Mouse (Mus musculus) left cerebral cortex, adult 2 months (tissue): ENCODE measurements at regions not wholly inside any gene's neighbourhood (a gene's known extent, or its start where the extent isn't known, plus 50 kb on each side); places are given as distances from the start of the nearest gene placed in this dataset.

Experiments used
- DNase-seq, 2 experiments: peaks; one replicate each; pipeline ENCODE4 v3.0.0; 2021 to 2022; ENCODE audit warnings: low spot score in 2 of 2, mixed read lengths in 1 of 2; ENCODE audit errors: extremely low spot score in 1 of 2
- H3K27ac ChIP-seq: fragments of 200-600 bp; 2 replicates; pipeline ENCODE4 v1.8.1; 2022
- H3K4me3 ChIP-seq: fragments of 200-600 bp; 2 replicates; pipeline ENCODE4 v1.8.1; 2022
- CTCF ChIP-seq: fragments of 200-600 bp; IDR thresholded peaks from 2 replicates; pipeline ENCODE4 v1.8.1; 2022; ENCODE audit warnings: antibody characterized with exemption, mild to moderate bottlenecking, moderate library complexity
- intact Hi-C: fragments of 180-260 bp; cut with DNase I; formaldehyde crosslinking; loops from one replicate; pipeline ENCODE4 v1.15.1; 2025

DNA sequence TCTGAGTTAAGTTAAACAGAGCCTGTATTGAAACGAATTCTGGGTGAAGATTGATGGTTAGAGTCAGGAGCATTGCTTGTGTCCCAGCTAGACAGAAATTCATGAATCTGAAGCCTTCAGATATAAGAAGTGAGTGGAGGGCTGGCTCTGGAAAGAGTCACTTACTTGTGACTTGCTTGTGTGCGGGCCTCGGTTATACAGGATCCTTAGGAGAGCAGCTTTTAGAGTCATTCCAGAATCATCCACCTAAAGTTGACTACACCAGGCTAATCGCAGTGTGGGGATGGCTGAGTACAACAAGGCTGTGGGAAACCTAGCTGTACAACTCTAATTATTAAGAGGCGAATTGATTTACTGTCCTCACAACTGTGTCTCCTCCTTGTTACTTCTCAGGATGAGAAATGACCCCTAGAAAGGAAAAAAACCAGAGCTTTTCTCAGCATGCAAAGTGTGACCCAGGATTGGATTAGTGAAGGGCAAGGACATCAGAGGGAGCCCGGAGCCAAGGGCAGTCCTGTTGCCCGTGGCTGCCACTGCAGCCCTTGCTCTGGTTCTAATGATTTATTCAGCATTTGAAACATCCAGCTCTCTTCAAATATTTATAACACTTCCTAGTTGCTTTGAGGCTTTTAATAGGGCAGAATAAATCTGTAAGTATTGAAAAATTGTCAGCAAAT, 179.0 kb upstream of the Tgfbr2 start:
- intact Hi-C loops: no loop called here
- no peak for TF ChIP-seq CTCF
- no peak overlapping the region for H3K27ac ChIP-seq
- H3K4me3 ChIP-seq: no peak overlapping the region
- no peak for DNase-seq

DNA sequence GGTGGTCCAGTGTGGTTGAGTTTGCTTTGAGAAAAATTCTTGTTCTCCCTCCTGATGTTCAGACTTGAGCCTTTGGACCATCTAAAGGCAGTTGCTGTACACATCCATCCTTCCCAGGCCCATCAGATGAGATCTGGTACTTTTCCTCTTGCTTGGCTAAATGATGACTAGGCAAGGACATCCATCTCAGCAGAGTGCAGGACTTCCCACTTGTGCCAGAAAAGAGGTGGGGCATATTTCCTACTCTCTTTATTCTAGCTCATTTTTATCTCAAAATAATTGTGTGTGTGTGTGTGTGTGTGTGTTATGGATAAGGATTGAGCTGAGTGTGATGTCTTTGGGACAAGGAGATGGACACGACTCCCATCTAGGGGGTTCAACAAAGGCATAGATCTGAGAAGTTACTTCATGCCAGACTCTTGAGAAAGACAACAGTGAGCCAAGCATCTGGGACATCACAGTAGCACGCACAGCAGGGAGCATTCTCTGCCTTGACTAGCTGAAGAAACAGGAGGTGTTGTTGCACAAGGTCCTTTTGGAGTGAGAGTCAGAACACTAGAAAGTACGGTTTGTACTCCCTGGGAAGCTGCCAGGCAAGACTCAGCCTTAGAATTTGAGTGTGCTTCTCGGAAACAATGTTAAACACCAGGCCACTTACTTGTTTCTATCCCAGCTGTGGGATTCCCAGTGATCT, 177.8 kb upstream of the Tgfbr2 start:
- no peak for TF ChIP-seq CTCF
- Histone ChIP-seq H3K27ac (no peak overlapping the region), H3K4me3 (no peak overlapping the region)
- no peak for DNase-seq
- intact Hi-C loops: no loop called here

DNA sequence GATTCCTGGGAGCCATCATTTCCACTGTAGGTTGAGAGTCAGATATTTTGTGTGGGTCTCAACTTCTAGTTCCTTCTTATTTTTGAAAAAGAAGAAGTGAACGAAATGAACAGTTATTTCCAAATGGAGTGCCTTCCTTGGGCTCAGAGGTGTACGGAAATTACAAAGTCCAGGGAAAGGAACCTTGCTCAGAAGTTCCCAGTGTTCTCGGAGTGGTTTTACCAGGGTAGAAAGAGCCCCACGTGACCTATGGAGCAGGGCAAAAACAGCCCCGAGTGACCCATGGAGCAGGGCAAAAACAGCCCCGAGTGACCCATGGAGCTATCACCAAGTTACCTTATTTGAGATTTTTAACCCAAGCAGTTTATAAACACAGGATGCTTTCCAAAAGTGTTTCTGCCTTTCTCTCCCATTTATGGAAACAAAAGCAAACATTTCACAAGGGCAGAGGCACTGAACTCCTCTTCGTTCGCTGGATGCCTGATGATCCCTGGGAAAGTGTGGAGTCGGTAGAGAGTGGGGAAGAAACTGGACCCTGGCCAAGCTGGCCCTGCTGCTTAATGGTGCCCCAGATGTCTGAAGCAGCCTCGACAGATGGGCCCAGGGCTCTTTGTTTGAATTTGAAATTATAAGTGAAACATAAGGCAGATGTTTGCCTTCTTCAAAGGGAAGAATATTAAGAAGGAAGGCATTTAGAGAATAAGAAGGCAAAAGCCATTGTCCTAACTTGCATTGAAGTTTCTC, 175.8 kb upstream of the Tgfbr2 start:
- intact Hi-C loops: no loop called here
- no peak for TF ChIP-seq CTCF
- Histone ChIP-seq H3K27ac (no peak overlapping the region), H3K4me3 (no peak overlapping the region)
- no peak for DNase-seq

DNA sequence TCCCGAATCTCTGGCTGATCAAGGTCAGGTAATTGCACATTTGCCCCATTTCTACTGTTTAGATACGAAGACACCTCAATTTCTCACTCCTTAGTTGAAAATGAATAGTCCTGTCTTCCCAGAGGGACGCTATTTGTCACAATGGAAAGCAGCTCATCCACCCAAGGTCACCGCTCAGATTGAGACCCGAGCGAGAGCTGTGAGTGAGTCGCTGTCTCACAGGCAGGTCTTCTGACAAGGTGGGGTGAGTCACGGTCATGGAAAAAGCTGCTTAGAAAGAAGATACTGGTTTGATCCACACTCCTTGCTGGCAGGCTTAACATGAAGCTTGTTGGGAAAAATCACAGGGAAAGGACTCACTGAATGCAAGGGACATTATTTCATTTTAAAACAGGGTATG, 171.9 kb upstream of the Tgfbr2 start:
- DNase-seq: no peak
- intact Hi-C loops: no loop called here
- no peak overlapping the region for H3K27ac ChIP-seq
- TF ChIP-seq CTCF: no peak
- H3K4me3 ChIP-seq: no peak overlapping the region

GRCm38 (mm10) chr9:116346495-116346894, 171.3 kb upstream of the Tgfbr2 start:
- no peak for TF ChIP-seq CTCF
- intact Hi-C loops: no loop called here
- no peak for DNase-seq
- no peak overlapping the region for H3K27ac ChIP-seq
- no peak overlapping the region for H3K4me3 ChIP-seq

- DNase-seq: no peak
- H3K27ac ChIP-seq: peak overlapping the region; percentile 40; the same call in 1 of the 2 replicates
- intact Hi-C loops: no loop called here
- no peak for TF ChIP-seq CTCF
- no peak overlapping the region for H3K4me3 ChIP-seq
These were observed 167.9 kb upstream of the Tgfbr2 start for GRCm38 (mm10) chr9:116343086-116343481.

- H3K4me3 ChIP-seq: no peak overlapping the region
- intact Hi-C loops: no loop called here
- peak overlapping the region; percentile 16; the same call in 1 of the 2 replicates for H3K27ac ChIP-seq
- DNase-seq: peak in 1 of 2 experiments; percentile 13
- TF ChIP-seq CTCF: no peak
These were observed 167.4 kb upstream of the Tgfbr2 start for GRCm38 (mm10) chr9:116342446-116343085.

- TF ChIP-seq CTCF: no peak
- intact Hi-C loops: no loop called here
- Histone ChIP-seq H3K4me3 (no peak overlapping the region), H3K27ac (no peak overlapping the region)
- no peak for DNase-seq
These were observed 166.8 kb upstream of the Tgfbr2 start for GRCm38 (mm10) chr9:116342009-116342408.

- intact Hi-C loops: no loop called here
- no peak overlapping the region for H3K27ac ChIP-seq
- DNase-seq: no peak
- no peak overlapping the region for H3K4me3 ChIP-seq
- peak; percentile 45 for TF ChIP-seq CTCF
These were observed 165.8 kb upstream of the Tgfbr2 start for GRCm38 (mm10) chr9:116340952-116341351.

DNA sequence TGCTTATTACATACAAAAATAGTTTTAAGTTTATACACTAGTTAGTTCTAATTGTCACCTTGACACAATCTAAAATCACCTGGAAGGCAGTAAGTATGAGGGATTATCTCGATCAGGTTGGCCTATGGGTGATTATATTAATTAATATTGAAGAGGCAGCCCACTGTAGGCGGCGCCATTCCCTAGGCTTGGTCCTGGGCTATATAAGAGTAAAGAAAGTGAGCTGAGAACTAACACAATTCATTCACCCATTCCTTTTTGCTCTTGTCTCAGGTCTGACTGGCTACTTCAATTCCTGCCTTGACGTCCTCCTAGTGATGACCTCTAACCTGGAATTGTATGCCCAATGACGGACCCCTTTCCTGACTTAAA, 163.6 kb upstream of the Tgfbr2 start:
- no peak for DNase-seq
- Histone ChIP-seq H3K4me3 (no peak overlapping the region), H3K27ac (no peak overlapping the region)
- intact Hi-C loops: no loop called here
- no peak for TF ChIP-seq CTCF

- no peak for DNase-seq
- TF ChIP-seq CTCF: no peak
- Histone ChIP-seq H3K4me3 (no peak overlapping the region), H3K27ac (no peak overlapping the region)
- intact Hi-C loops: no loop called here
These were observed 163.1 kb upstream of the Tgfbr2 start for GRCm38 (mm10) chr9:116338093-116338728.
